Mouse (Mus musculus) lung, adult 10 weeks (tissue): ENCODE results near the gene Olfr30. TPM values are rescaled to one million over a fixed set of nuclear protein-coding genes. Genes with fewer than 3 reads are reported as not detected.

Experiments
- polyA plus RNA-seq: library from polyadenylated mRNA; stranded (reverse); fragments of 350-450 nt; fragmentation: Illumina TruSeq; extraction: RNeasy Lipid Tissue Mini Kit (QIAGEN cat#74804); gene quantifications from one replicate; pipeline ENCODE4 v1.2.3, GENCODE M21; 2014; ENCODE audit warnings: low read depth, low replicate concordance; ENCODE audit not compliant: insufficient read depth

The Olfr30 gene
- not detected for polyA plus RNA-seq

GRCm38 (mm10) chr11:58462170-58462569 is at the start of gene Olfr30:
Gene Olfr30, minus strand, starts transcription at chr11:58462270.

DNA sequence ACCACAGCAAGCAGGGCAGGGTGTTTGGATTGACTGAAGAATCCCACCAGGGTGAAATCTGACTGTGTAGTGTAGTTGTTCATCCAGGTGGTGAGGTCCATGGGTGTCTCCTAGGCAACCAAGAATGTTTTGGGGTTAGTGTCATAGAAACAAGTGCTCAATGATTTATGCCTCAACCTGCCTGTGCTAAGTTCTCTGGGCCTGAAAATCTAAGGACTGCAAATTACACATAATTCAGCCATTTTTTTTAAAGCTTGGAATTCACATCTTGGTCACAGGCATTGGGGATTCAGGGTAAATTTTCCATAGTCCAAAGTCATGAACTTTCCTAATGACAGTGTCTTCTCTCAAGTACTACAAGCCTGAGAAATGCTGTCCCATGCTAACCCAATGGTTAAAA is 40.4 kb upstream of the Olfr30 start, which contains the start of gene Olfr331:
Gene Olfr331, minus strand, starts transcription at position 101 of the 400 bp plus-strand sequence.

GRCm38 (mm10) chr11:58492455-58492854 is 30.4 kb upstream of the Olfr30 start, which contains the start of gene Olfr332:
Gene Olfr332, minus strand, starts transcription at chr11:58492555.

GRCm38 (mm10) chr11:58452759-58453158 is 9.3 kb downstream of the Olfr30 start, which contains the start of gene Lypd9:
Gene Lypd9, minus strand, starts transcription at chr11:58452923.

GRCm38 (mm10) chr11:58432259-58432658 is 29.8 kb downstream of the Olfr30 start, which contains the start of gene Gm12253:
Gene Gm12253, plus strand, starts transcription at chr11:58432559.

DNA sequence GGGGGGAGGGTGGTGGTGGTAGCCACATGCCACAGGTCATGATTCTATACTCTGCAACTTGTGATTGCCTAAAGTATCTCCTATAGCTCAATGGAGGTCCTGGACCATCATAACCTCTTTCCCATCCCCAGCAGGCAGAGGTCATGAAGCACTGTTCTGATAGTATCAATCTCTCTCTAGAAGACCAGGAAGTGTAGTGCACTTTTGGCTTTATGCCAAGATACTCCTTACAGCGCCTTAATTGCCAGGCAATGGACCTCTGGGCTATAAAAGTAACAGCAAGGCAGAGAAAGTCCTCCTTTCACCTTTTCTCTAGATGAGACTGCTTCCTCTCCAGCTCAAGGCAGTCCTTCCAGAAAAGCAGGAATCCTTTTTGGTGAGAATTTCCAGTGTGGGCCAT is 41.3 kb downstream of the Olfr30 start, which contains the start of gene 1810065E05Rik:
Gene 1810065E05Rik, plus strand, starts transcription at position 297 of the 400 bp plus-strand sequence.

Other genes with a start within 250 kb of the Olfr30 start
- not detected for gene 4930438A08Rik, start 187.5 kb downstream of the Olfr30 start, polyA plus RNA-seq
- 7.7 TPM for gene Zfp692, start 155.2 kb downstream of the Olfr30 start, polyA plus RNA-seq
- gene Zfp672, start 131.9 kb downstream of the Olfr30 start, polyA plus RNA-seq = 25.2 TPM
- 20.4 TPM for gene Sh3bp5l, start 131.5 kb downstream of the Olfr30 start, polyA plus RNA-seq
- gene Lypd8, start 83.2 kb downstream of the Olfr30 start, polyA plus RNA-seq = 0.82 TPM
- not detected for gene 1810065E05Rik, start 41.2 kb downstream of the Olfr30 start, polyA plus RNA-seq
- gene Gm12253, start 29.7 kb downstream of the Olfr30 start, polyA plus RNA-seq = not detected
- gene Lypd9, start 9.3 kb downstream of the Olfr30 start, polyA plus RNA-seq = not detected
- gene Olfr332, start 30.3 kb upstream of the Olfr30 start, polyA plus RNA-seq = not detected
- not detected for gene Olfr331, start 40.3 kb upstream of the Olfr30 start, polyA plus RNA-seq
- not detected for gene Olfr330, start 72.6 kb upstream of the Olfr30 start, polyA plus RNA-seq
- gene Olfr329-ps, start 84.2 kb upstream of the Olfr30 start, polyA plus RNA-seq = not detected
- gene Olfr328, start 93.4 kb upstream of the Olfr30 start, polyA plus RNA-seq = not detected
- gene Olfr224, start 108.3 kb upstream of the Olfr30 start, polyA plus RNA-seq = not detected
- not detected for gene Olfr325, start 115.5 kb upstream of the Olfr30 start, polyA plus RNA-seq
- not detected for gene Olfr324, start 132.8 kb upstream of the Olfr30 start, polyA plus RNA-seq
- gene 2210407C18Rik, start 153.8 kb upstream of the Olfr30 start, polyA plus RNA-seq = not detected
- gene Olfr323, start 168.2 kb upstream of the Olfr30 start, polyA plus RNA-seq = not detected
- not detected for gene Trim58, start 178.2 kb upstream of the Olfr30 start, polyA plus RNA-seq
- gene Olfr322, start 196.5 kb upstream of the Olfr30 start, polyA plus RNA-seq = not detected
- not detected for gene Olfr320, start 218.8 kb upstream of the Olfr30 start, polyA plus RNA-seq
- gene Olfr319, start 236.9 kb upstream of the Olfr30 start, polyA plus RNA-seq = not detected